Mouse (Mus musculus): ENCODE data around the gene 1110012L19Rik. TPM values are rescaled to one million over a fixed set of nuclear protein-coding genes. Genes with fewer than 3 reads are reported as not detected.
A peak's percentile ranks its signal among the peaks of the same experiment; 100 is the strongest.
"Not testable (repeated sequence)": the region's sequence is repeated elsewhere in the genome, so short reads cannot be mapped to it uniquely, and the experiment has no call there.

The 1110012L19Rik gene
- total and polyA plus RNA-seq, 2 experiments from 2014 or later: 23.3 to 33.7 TPM

- peak overlapping the region; percentile 64 for H3K4me2 ChIP-seq (ENCODE audit: low read depth, low read length)
- no peak for ATAC-seq (ENCODE audit: insufficient read depth, low read depth)
Observed at GRCm38 (mm10) chrX:70384917-70385275, 781 bp upstream of the 1110012L19Rik start.

GRCm38 (mm10) chrX:70385962-70386351 lies 280 bp downstream of the 1110012L19Rik start:
- H3K36me3 ChIP-seq (replicated peaks; ENCODE audit: control insufficient read depth, insufficient read depth, low read length): peaks cover 7% of the 10 kb centered on the region; the same call in 1 of the 2 replicates
- H3K9me3 ChIP-seq (replicated peaks; ENCODE audit: control insufficient read depth, low read length): no peaks in the 10 kb centered on the region
- peaks cover 5% of the 10 kb centered on the region; the same call in 1 of the 2 replicates for H3K4me1 ChIP-seq (ENCODE audit: control insufficient read depth, insufficient read depth)
- ATAC-seq (ENCODE audit: insufficient read depth, low read depth) (no peak), DNase-seq (ENCODE audit: low spot score) (no peak)
- H3K4me2 ChIP-seq (ENCODE audit: low read depth, low read length): peak overlapping the region; percentile 64
- H3K27me3 ChIP-seq (ENCODE audit: control insufficient read depth, insufficient read depth, low read length): no peaks in the 10 kb centered on the region
- peak overlapping the region; percentile 54 for H3K4me3 ChIP-seq (ENCODE audit: low read depth, low read length)
- peak overlapping the region; percentile 61 for H3K27ac ChIP-seq (ENCODE audit: low read depth)
- peak overlapping the region; percentile 40 for H3K9ac ChIP-seq (replicated peaks; ENCODE audit: low read depth, low read length)
- 16% methylated on average over 11 of the region's 11 CpGs for WGBS
- no peak for TF ChIP-seq EP300 (IDR thresholded peaks at IDR 0.05; ENCODE audit: low read depth)

More at GRCm38 (mm10) chrX:70384917-70385275, 781 bp upstream of the 1110012L19Rik start:
- Histone ChIP-seq H3K27me3 (ENCODE audit: control insufficient read depth, insufficient read depth, low read length) (no peaks in the 10 kb centered on the region), H3K9me3 (replicated peaks; ENCODE audit: control insufficient read depth, low read length) (no peaks in the 10 kb centered on the region), H3K27ac (ENCODE audit: low read depth) (peak overlapping the region; percentile 61; the same call in 1 of the 2 replicates), H3K36me3 (replicated peaks; ENCODE audit: control insufficient read depth, insufficient read depth, low read length) (peaks cover 7% of the 10 kb centered on the region; the same call in 1 of the 2 replicates), H3K4me3 (ENCODE audit: low read depth, low read length) (peak overlapping the region; percentile 54), H3K9ac (replicated peaks; ENCODE audit: low read depth, low read length) (no peak overlapping the region), H3K4me1 (ENCODE audit: control insufficient read depth, insufficient read depth) (peaks cover 5% of the 10 kb centered on the region; the same call in 1 of the 2 replicates)
- no peak for DNase-seq (ENCODE audit: low spot score)
- TF ChIP-seq EP300 (IDR thresholded peaks at IDR 0.05; ENCODE audit: low read depth) (no peak), CTCF (IDR thresholded peaks at IDR 0.05; ENCODE audit: low read depth) (no peak)
- 44% methylated on average over 3 of the region's 3 CpGs for WGBS

- H3K9me3 ChIP-seq (replicated peaks; ENCODE audit: control insufficient read depth, low read length); H3K36me3 ChIP-seq (replicated peaks; ENCODE audit: control insufficient read depth, insufficient read depth, low read length); H3K4me2 ChIP-seq (ENCODE audit: low read depth, low read length); DNase-seq (ENCODE audit: low spot score); H3K4me3 ChIP-seq (ENCODE audit: low read depth, low read length); ATAC-seq (ENCODE audit: insufficient read depth, low read depth); H3K9ac ChIP-seq (replicated peaks; ENCODE audit: low read depth, low read length); H3K27ac ChIP-seq (ENCODE audit: low read depth); H3K4me1 ChIP-seq (ENCODE audit: control insufficient read depth, insufficient read depth); H3K27me3 ChIP-seq (ENCODE audit: control insufficient read depth, insufficient read depth, low read length): not testable (repeated sequence)
Observed at GRCm38 (mm10) chrX:70392636-70393035, 7.0 kb downstream of the 1110012L19Rik start.

GRCm38 (mm10) chrX:70425473-70425872 lies 39.8 kb downstream of the 1110012L19Rik start:
- not testable (repeated sequence) for H3K27ac ChIP-seq (ENCODE audit: low read depth); H3K36me3 ChIP-seq (replicated peaks; ENCODE audit: control insufficient read depth, insufficient read depth, low read length); ATAC-seq (ENCODE audit: insufficient read depth, low read depth); H3K9me3 ChIP-seq (replicated peaks; ENCODE audit: control insufficient read depth, low read length); H3K27me3 ChIP-seq (ENCODE audit: control insufficient read depth, insufficient read depth, low read length); H3K4me1 ChIP-seq (ENCODE audit: control insufficient read depth, insufficient read depth); DNase-seq (ENCODE audit: low spot score); H3K9ac ChIP-seq (replicated peaks; ENCODE audit: low read depth, low read length); H3K4me3 ChIP-seq (ENCODE audit: low read depth, low read length); H3K4me2 ChIP-seq (ENCODE audit: low read depth, low read length)
- WGBS: 71% methylated on average over 3 of the region's 3 CpGs

Other genes starting within 250 kb of the 1110012L19Rik start
- 7.2 and 16.7 TPM in 2 replicates for gene Ids, start 20.8 kb upstream of the 1110012L19Rik start, total RNA-seq (2014; rRNA removed; ENCODE audit: low replicate concordance)
- gene Ids, start 20.8 kb upstream of the 1110012L19Rik start, polyA plus RNA-seq (2015; fragmentation: Nextera tagmentation; extraction: Ambion mirVana): 1.9 and 2.0 TPM in 2 replicates
- gene Tmem185a, start 91.3 kb downstream of the 1110012L19Rik start, total RNA-seq (2014; rRNA removed; ENCODE audit: low replicate concordance): 15.2 and 43.5 TPM in 2 replicates
- gene Tmem185a, start 91.3 kb downstream of the 1110012L19Rik start, polyA plus RNA-seq (2015; fragmentation: Nextera tagmentation; extraction: Ambion mirVana): 22.5 and 24.5 TPM in 2 replicates

All from heart, postnatal 0 days (tissue).